Mouse (Mus musculus): ENCODE results near the gene Mab21l3. TPM values are rescaled to one million over a fixed set of nuclear protein-coding genes. Genes with fewer than 3 reads are reported as not detected.
A peak's percentile ranks its signal among the peaks of the same experiment; 100 is the strongest.

Gene Mab21l3
- polyA plus RNA-seq, 1 experiment from 2014 or later: 0.16 TPM

- 0 out of 2 replicates have a peak, but pooled peaks cover 3% of the 10 kb centered on the region for H3K36me3 ChIP-seq (ENCODE audit: control insufficient read depth, insufficient read depth)
- H3K4me3 ChIP-seq (ENCODE audit: low read depth, low read length): no peak overlapping the region
- no peak overlapping the region for H3K9ac ChIP-seq (ENCODE audit: low read depth, low read length)
- WGBS: 59% methylated on average over 4 of the region's 4 CpGs
- no peak for ATAC-seq
- no peaks in the 10 kb centered on the region for H3K9me3 ChIP-seq (ENCODE audit: control insufficient read depth)
- H3K4me2 ChIP-seq (replicated peaks; ENCODE audit: low read depth): no peak overlapping the region
- no peaks in the 10 kb centered on the region for H3K27me3 ChIP-seq (replicated peaks; ENCODE audit: control insufficient read depth, insufficient read depth, low read length)
- no peak for TF ChIP-seq CTCF (IDR thresholded peaks at IDR 0.05; ENCODE audit: low read depth)
- no peaks in the 10 kb centered on the region for H3K4me1 ChIP-seq (replicated peaks; ENCODE audit: control insufficient read depth, insufficient read depth, low read length)
- H3K27ac ChIP-seq (ENCODE audit: low read depth, low read length): no peak overlapping the region
These were observed 36.8 kb downstream of the Mab21l3 start for GRCm38 (mm10) chr3:101811931-101812330.

- Histone ChIP-seq H3K27ac (ENCODE audit: low read depth, low read length) (no peak overlapping the region), H3K27me3 (replicated peaks; ENCODE audit: control insufficient read depth, insufficient read depth, low read length) (no peaks in the 10 kb centered on the region), H3K9ac (ENCODE audit: low read depth, low read length) (no peak overlapping the region), H3K4me2 (replicated peaks; ENCODE audit: low read depth) (no peak overlapping the region), H3K4me3 (ENCODE audit: low read depth, low read length) (no peak overlapping the region), H3K9me3 (ENCODE audit: control insufficient read depth) (no peaks in the 10 kb centered on the region), H3K4me1 (replicated peaks; ENCODE audit: control insufficient read depth, insufficient read depth, low read length) (peaks cover 13% of the 10 kb centered on the region; the same call in 1 of the 2 replicates), H3K36me3 (ENCODE audit: control insufficient read depth, insufficient read depth) (no peaks in the 10 kb centered on the region)
- TF ChIP-seq CTCF (IDR thresholded peaks at IDR 0.05; ENCODE audit: low read depth): no peak
- 93% methylated on average over 6 of the region's 6 CpGs for WGBS
- no peak for ATAC-seq
These were observed 41.1 kb downstream of the Mab21l3 start for GRCm38 (mm10) chr3:101807646-101808045.

GRCm38 (mm10) chr3:101806941-101807340 is 41.8 kb downstream of the Mab21l3 start:
- TF ChIP-seq CTCF (IDR thresholded peaks at IDR 0.05; ENCODE audit: low read depth): no peak
- Histone ChIP-seq H3K27ac (ENCODE audit: low read depth, low read length) (no peak overlapping the region), H3K36me3 (ENCODE audit: control insufficient read depth, insufficient read depth) (no peaks in the 10 kb centered on the region), H3K4me1 (replicated peaks; ENCODE audit: control insufficient read depth, insufficient read depth, low read length) (peaks cover 13% of the 10 kb centered on the region; the same call in 1 of the 2 replicates), H3K4me2 (replicated peaks; ENCODE audit: low read depth) (no peak overlapping the region), H3K27me3 (replicated peaks; ENCODE audit: control insufficient read depth, insufficient read depth, low read length) (no peaks in the 10 kb centered on the region), H3K9me3 (ENCODE audit: control insufficient read depth) (no peaks in the 10 kb centered on the region), H3K9ac (ENCODE audit: low read depth, low read length) (no peak overlapping the region), H3K4me3 (ENCODE audit: low read depth, low read length) (no peak overlapping the region)
- no peak for ATAC-seq
- WGBS: 54% methylated on average over 4 of the region's 4 CpGs

GRCm38 (mm10) chr3:101806149-101806548 is 42.6 kb downstream of the Mab21l3 start:
- no peaks in the 10 kb centered on the region for H3K36me3 ChIP-seq (ENCODE audit: control insufficient read depth, insufficient read depth)
- no peak overlapping the region for H3K9ac ChIP-seq (ENCODE audit: low read depth, low read length)
- peak; percentile 100 for TF ChIP-seq CTCF (IDR thresholded peaks at IDR 0.05; ENCODE audit: low read depth)
- no peaks in the 10 kb centered on the region for H3K9me3 ChIP-seq (ENCODE audit: control insufficient read depth)
- H3K27me3 ChIP-seq (replicated peaks; ENCODE audit: control insufficient read depth, insufficient read depth, low read length): no peaks in the 10 kb centered on the region
- peak overlapping the region; percentile 87 for H3K27ac ChIP-seq (ENCODE audit: low read depth, low read length)
- peak; percentile 85 for ATAC-seq
- WGBS: 3% methylated on average over 16 of the region's 16 CpGs
- peak overlapping the region; percentile 55 for H3K4me2 ChIP-seq (replicated peaks; ENCODE audit: low read depth)
- peaks cover 13% of the 10 kb centered on the region; the same call in 1 of the 2 replicates for H3K4me1 ChIP-seq (replicated peaks; ENCODE audit: control insufficient read depth, insufficient read depth, low read length)
- no peak overlapping the region for H3K4me3 ChIP-seq (ENCODE audit: low read depth, low read length)

- Histone ChIP-seq H3K9me3 (ENCODE audit: control insufficient read depth) (no peaks in the 10 kb centered on the region), H3K36me3 (ENCODE audit: control insufficient read depth, insufficient read depth) (no peaks in the 10 kb centered on the region), H3K9ac (ENCODE audit: low read depth, low read length) (no peak overlapping the region), H3K4me1 (replicated peaks; ENCODE audit: control insufficient read depth, insufficient read depth, low read length) (peaks cover 13% of the 10 kb centered on the region; the same call in 1 of the 2 replicates), H3K4me2 (replicated peaks; ENCODE audit: low read depth) (peak overlapping the region; percentile 55; the same call in 1 of the 2 replicates), H3K27ac (ENCODE audit: low read depth, low read length) (peak overlapping the region; percentile 87), H3K4me3 (ENCODE audit: low read depth, low read length) (no peak overlapping the region), H3K27me3 (replicated peaks; ENCODE audit: control insufficient read depth, insufficient read depth, low read length) (no peaks in the 10 kb centered on the region)
- peak; percentile 93 for ATAC-seq
- TF ChIP-seq CTCF (IDR thresholded peaks at IDR 0.05; ENCODE audit: low read depth): no peak
- whole genome bisulfite sequencing: 28% methylated on average over 13 of the region's 13 CpGs
These were observed 43.2 kb downstream of the Mab21l3 start for GRCm38 (mm10) chr3:101805562-101806004.

GRCm38 (mm10) chr3:101804971-101805561 is 43.7 kb downstream of the Mab21l3 start:
- no peak overlapping the region for H3K4me2 ChIP-seq (replicated peaks; ENCODE audit: low read depth)
- no peak for TF ChIP-seq CTCF (IDR thresholded peaks at IDR 0.05; ENCODE audit: low read depth)
- H3K36me3 ChIP-seq (ENCODE audit: control insufficient read depth, insufficient read depth): no peaks in the 10 kb centered on the region
- no peaks in the 10 kb centered on the region for H3K27me3 ChIP-seq (replicated peaks; ENCODE audit: control insufficient read depth, insufficient read depth, low read length)
- no peak for ATAC-seq
- no peak overlapping the region for H3K9ac ChIP-seq (ENCODE audit: low read depth, low read length)
- 51% methylated on average over 11 of the region's 11 CpGs for WGBS
- no peaks in the 10 kb centered on the region for H3K9me3 ChIP-seq (ENCODE audit: control insufficient read depth)
- H3K4me1 ChIP-seq (replicated peaks; ENCODE audit: control insufficient read depth, insufficient read depth, low read length): peaks cover 13% of the 10 kb centered on the region; the same call in 1 of the 2 replicates
- no peak overlapping the region for H3K4me3 ChIP-seq (ENCODE audit: low read depth, low read length)
- peak overlapping the region; percentile 43 for H3K27ac ChIP-seq (ENCODE audit: low read depth, low read length)

Data from intestine, postnatal 0 days (tissue).